Mouse (Mus musculus): ENCODE data around the gene Spsb1.

DNA sequence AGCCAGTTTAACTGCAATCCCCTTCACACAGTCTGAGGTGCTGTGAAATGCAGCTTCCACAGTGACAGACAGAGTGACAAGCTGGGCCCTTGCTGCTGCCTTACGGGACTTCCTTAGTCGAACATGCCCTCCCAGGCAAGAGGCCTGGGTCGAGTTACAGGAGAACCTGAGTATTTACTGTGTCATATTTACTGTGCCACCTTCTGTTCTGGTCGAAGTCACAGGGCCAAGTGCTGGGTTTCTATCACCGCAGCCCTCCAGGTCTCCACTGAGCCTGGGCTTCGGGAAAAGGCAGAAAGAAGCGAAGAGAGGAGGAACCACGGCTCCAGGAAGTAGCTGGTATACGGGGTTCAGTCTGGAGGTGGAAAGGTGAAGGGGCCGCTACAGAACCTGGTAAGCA is 43.2 kb upstream of the Spsb1 start:
- TF ChIP-seq GATA1 (IDR thresholded peaks at IDR 0.05; ENCODE audit: borderline replicate concordance, low read length) (no peak), FLI1 (IDR thresholded peaks at IDR 0.05; ENCODE audit: low read length) (no peak)
